Mouse (Mus musculus): ENCODE results near the gene Lmnb2. TPM values are rescaled to one million over a fixed set of nuclear protein-coding genes. Genes with fewer than 3 reads are reported as not detected.

The Lmnb2 gene
- polyA plus RNA-seq, 1 experiment from 2014 or later: 11.0 TPM

GRCm38 (mm10) chr10:80870993-80871392 is 47.1 kb downstream of the Lmnb2 start:
- Histone ChIP-seq H3K4me3 (replicated peaks) (no peak overlapping the region), H3K27me3 (peaks cover 17% of the 10 kb centered on the region), H3K4me1 (replicated peaks) (peaks cover 18% of the 10 kb centered on the region), H3K4me2 (no peak overlapping the region), H3K9me3 (replicated peaks) (no peaks in the 10 kb centered on the region), H3K27ac (replicated peaks) (no peak overlapping the region), H3K9ac (no peak overlapping the region), H3K36me3 (replicated peaks) (peaks cover 29% of the 10 kb centered on the region)
- no peak for ATAC-seq (ENCODE audit: insufficient read depth)
- WGBS (ENCODE audit: insufficient replicate concordance): 51% methylated on average over 5 of the region's 6 CpGs

- 93% methylated on average over 16 of the region's 16 CpGs for WGBS (ENCODE audit: insufficient replicate concordance)
- peak overlapping the region; percentile 90; the same call in 1 of the 2 replicates for H3K27ac ChIP-seq (replicated peaks)
- H3K36me3 ChIP-seq (replicated peaks): peaks cover 86% of the 10 kb centered on the region
- no peak overlapping the region for H3K4me2 ChIP-seq
- H3K27me3 ChIP-seq: no peaks in the 10 kb centered on the region
- H3K4me3 ChIP-seq (replicated peaks): no peak overlapping the region
- H3K9ac ChIP-seq: no peak overlapping the region
- ATAC-seq (ENCODE audit: insufficient read depth): no peak
- peaks cover 51% of the 10 kb centered on the region for H3K4me1 ChIP-seq (replicated peaks)
- no peaks in the 10 kb centered on the region for H3K9me3 ChIP-seq (replicated peaks)
These were observed 53.6 kb downstream of the Lmnb2 start for GRCm38 (mm10) chr10:80864446-80864845.

GRCm38 (mm10) chr10:80862305-80862704 is 55.7 kb downstream of the Lmnb2 start:
- H3K27ac ChIP-seq (replicated peaks): peak overlapping the region; percentile 90
- ATAC-seq (ENCODE audit: insufficient read depth): peak; percentile 19; the same call in 1 of the 2 replicates
- H3K4me2 ChIP-seq: peak overlapping the region; percentile 55
- peaks cover 70% of the 10 kb centered on the region for H3K36me3 ChIP-seq (replicated peaks)
- H3K9ac ChIP-seq: peak overlapping the region; percentile 50; the same call in 1 of the 2 replicates
- H3K4me3 ChIP-seq (replicated peaks): peak overlapping the region; percentile 20
- WGBS (ENCODE audit: insufficient replicate concordance): 65% methylated on average over 5 of the region's 5 CpGs
- peaks cover 71% of the 10 kb centered on the region for H3K4me1 ChIP-seq (replicated peaks)
- H3K9me3 ChIP-seq (replicated peaks): no peaks in the 10 kb centered on the region
- H3K27me3 ChIP-seq: no peaks in the 10 kb centered on the region

- Histone ChIP-seq H3K9me3 (replicated peaks) (no peaks in the 10 kb centered on the region), H3K4me1 (replicated peaks) (peaks cover 94% of the 10 kb centered on the region), H3K27me3 (no peaks in the 10 kb centered on the region), H3K9ac (peak overlapping the region; percentile 95), H3K4me3 (replicated peaks) (peak overlapping the region; percentile 96), H3K4me2 (peak overlapping the region; percentile 93), H3K27ac (replicated peaks) (peak overlapping the region; percentile 99), H3K36me3 (replicated peaks) (peaks cover 35% of the 10 kb centered on the region)
- WGBS (ENCODE audit: insufficient replicate concordance): 15% methylated on average over 7 of the region's 7 CpGs
- peak; percentile 86 for ATAC-seq (ENCODE audit: insufficient read depth)
These were observed 59.6 kb downstream of the Lmnb2 start for GRCm38 (mm10) chr10:80858350-80858935.

GRCm38 (mm10) chr10:80857848-80858247 is 60.2 kb downstream of the Lmnb2 start:
- peak; percentile 80 for ATAC-seq (ENCODE audit: insufficient read depth)
- Histone ChIP-seq H3K9ac (peak overlapping the region; percentile 95), H3K4me3 (replicated peaks) (peak overlapping the region; percentile 96), H3K9me3 (replicated peaks) (no peaks in the 10 kb centered on the region), H3K4me1 (replicated peaks) (peaks cover 93% of the 10 kb centered on the region), H3K36me3 (replicated peaks) (peaks cover 35% of the 10 kb centered on the region), H3K27ac (replicated peaks) (peak overlapping the region; percentile 99), H3K4me2 (peak overlapping the region; percentile 93), H3K27me3 (no peaks in the 10 kb centered on the region)
- 19% methylated on average over 3 of the region's 3 CpGs for WGBS (ENCODE audit: insufficient replicate concordance)

GRCm38 (mm10) chr10:80857386-80857785 is 60.7 kb downstream of the Lmnb2 start:
- peak overlapping the region; percentile 95 for H3K9ac ChIP-seq

GRCm38 (mm10) chr10:80856908-80857307 is 61.1 kb downstream of the Lmnb2 start:
- H3K27ac ChIP-seq (replicated peaks): peak overlapping the region; percentile 99
- ATAC-seq (ENCODE audit: insufficient read depth): peak; percentile 32
- no peaks in the 10 kb centered on the region for H3K27me3 ChIP-seq
- H3K9ac ChIP-seq: peak overlapping the region; percentile 95
- no peaks in the 10 kb centered on the region for H3K9me3 ChIP-seq (replicated peaks)
- 31% methylated on average over 5 of the region's 5 CpGs for WGBS (ENCODE audit: insufficient replicate concordance)
- H3K4me3 ChIP-seq (replicated peaks): peak overlapping the region; percentile 96
- H3K4me2 ChIP-seq: peak overlapping the region; percentile 93
- peaks cover 33% of the 10 kb centered on the region for H3K36me3 ChIP-seq (replicated peaks)
- H3K4me1 ChIP-seq (replicated peaks): peaks cover 91% of the 10 kb centered on the region

More at GRCm38 (mm10) chr10:80857386-80857785, 60.7 kb downstream of the Lmnb2 start:
- H3K36me3 ChIP-seq (replicated peaks): peaks cover 33% of the 10 kb centered on the region
- H3K27ac ChIP-seq (replicated peaks): peak overlapping the region; percentile 99
- peaks cover 91% of the 10 kb centered on the region for H3K4me1 ChIP-seq (replicated peaks)
- 28% methylated on average over 8 of the region's 8 CpGs for WGBS (ENCODE audit: insufficient replicate concordance)
- ATAC-seq (ENCODE audit: insufficient read depth): no peak
- H3K4me2 ChIP-seq: peak overlapping the region; percentile 93
- no peaks in the 10 kb centered on the region for H3K27me3 ChIP-seq
- H3K4me3 ChIP-seq (replicated peaks): peak overlapping the region; percentile 96
- H3K9me3 ChIP-seq (replicated peaks): no peaks in the 10 kb centered on the region

GRCm38 (mm10) chr10:80856267-80856666 is 61.8 kb downstream of the Lmnb2 start:
- Histone ChIP-seq H3K27ac (replicated peaks) (peak overlapping the region; percentile 99), H3K4me1 (replicated peaks) (peaks cover 84% of the 10 kb centered on the region)

GRCm38 (mm10) chr10:80855749-80856073 is 62.3 kb downstream of the Lmnb2 start:
- Histone ChIP-seq H3K27ac (replicated peaks) (peak overlapping the region; percentile 99), H3K4me2 (peak overlapping the region; percentile 93), H3K4me3 (replicated peaks) (peak overlapping the region; percentile 96), H3K36me3 (replicated peaks) (peaks cover 33% of the 10 kb centered on the region), H3K9ac (peak overlapping the region; percentile 95), H3K27me3 (no peaks in the 10 kb centered on the region), H3K9me3 (replicated peaks) (no peaks in the 10 kb centered on the region), H3K4me1 (replicated peaks) (peaks cover 82% of the 10 kb centered on the region)
- 7% methylated on average over 11 of the region's 11 CpGs for WGBS (ENCODE audit: insufficient replicate concordance)
- no peak for ATAC-seq (ENCODE audit: insufficient read depth)

More at GRCm38 (mm10) chr10:80856267-80856666, 61.8 kb downstream of the Lmnb2 start:
- WGBS (ENCODE audit: insufficient replicate concordance): 30% methylated on average over 3 of the region's 3 CpGs
- Histone ChIP-seq H3K9me3 (replicated peaks) (no peaks in the 10 kb centered on the region), H3K9ac (peak overlapping the region; percentile 95), H3K27me3 (no peaks in the 10 kb centered on the region), H3K36me3 (replicated peaks) (peaks cover 33% of the 10 kb centered on the region), H3K4me2 (peak overlapping the region; percentile 93), H3K4me3 (replicated peaks) (peak overlapping the region; percentile 96)
- no peak for ATAC-seq (ENCODE audit: insufficient read depth)

- Histone ChIP-seq H3K36me3 (replicated peaks) (peaks cover 29% of the 10 kb centered on the region), H3K4me1 (replicated peaks) (peaks cover 80% of the 10 kb centered on the region), H3K9me3 (replicated peaks) (no peaks in the 10 kb centered on the region), H3K4me2 (peak within 1 kb of the TSS; percentile 93), H3K9ac (peak within 1 kb of the TSS; percentile 95), H3K4me3 (replicated peaks) (peak within 1 kb of the TSS; percentile 96), H3K27ac (replicated peaks) (peak within 1 kb of the TSS; percentile 99), H3K27me3 (no peaks in the 10 kb centered on the region)
- under 1% methylated on average over 81 of the region's 81 CpGs for WGBS (ENCODE audit: insufficient replicate concordance)
- peak; percentile 11 for ATAC-seq (ENCODE audit: insufficient read depth)
These were observed 62.9 kb downstream of the Lmnb2 start, which contains the start of the genes Lsm7 and Sppl2b for GRCm38 (mm10) chr10:80854913-80855748. Gene Lsm7, minus strand, starts transcription at chr10:80855209. Gene Sppl2b, plus strand, starts transcription at chr10:80855275.
